Mouse (Mus musculus) frontal cortex, postnatal 10 days (tissue): Measurements from ENCODE around the gene Slc25a13.

Source experiments
- DNase-seq, 2 experiments: peaks; one replicate each; pipeline ENCODE4 v3.0.0; 2022; ENCODE audit warnings: low spot score in 2 of 2, mixed read lengths in 1 of 2

Gene Slc25a13

GRCm38 (mm10) chr6:6027664-6028063 is 189.3 kb downstream of the Slc25a13 start:
- DNase-seq, result no peak

- DNase-seq, result no peak
Measured at GRCm38 (mm10) chr6:6023976-6024375, 193.0 kb downstream of the Slc25a13 start.

GRCm38 (mm10) chr6:6016931-6017330 is 200.0 kb downstream of the Slc25a13 start:
- DNase-seq, result no peak

GRCm38 (mm10) chr6:6015616-6016015 is 201.4 kb downstream of the Slc25a13 start:
- no peak for DNase-seq

- DNase-seq, result no peak
Measured at GRCm38 (mm10) chr6:6011364-6011763, 205.6 kb downstream of the Slc25a13 start.

GRCm38 (mm10) chr6:6005762-6006431 is 211.1 kb downstream of the Slc25a13 start:
- peak; percentile 50 to 84 for DNase-seq

GRCm38 (mm10) chr6:6004756-6005485 is 212.1 kb downstream of the Slc25a13 start:
- DNase-seq, result no peak

GRCm38 (mm10) chr6:6002061-6002460 is 214.9 kb downstream of the Slc25a13 start:
- DNase-seq, result no peak

- DNase-seq, result no peak
Measured at GRCm38 (mm10) chr6:5997535-5997934, 219.4 kb downstream of the Slc25a13 start.

- no peak for DNase-seq
Measured at GRCm38 (mm10) chr6:5993056-5993455, 223.9 kb downstream of the Slc25a13 start.

GRCm38 (mm10) chr6:5991817-5992755 is 224.9 kb downstream of the Slc25a13 start:
- DNase-seq, result peak; percentile 50 to 52

GRCm38 (mm10) chr6:5991243-5991642 is 225.7 kb downstream of the Slc25a13 start:
- no peak for DNase-seq
